ENCODE assay signal across 10 mouse cellular contexts in the genomic region with DNA sequence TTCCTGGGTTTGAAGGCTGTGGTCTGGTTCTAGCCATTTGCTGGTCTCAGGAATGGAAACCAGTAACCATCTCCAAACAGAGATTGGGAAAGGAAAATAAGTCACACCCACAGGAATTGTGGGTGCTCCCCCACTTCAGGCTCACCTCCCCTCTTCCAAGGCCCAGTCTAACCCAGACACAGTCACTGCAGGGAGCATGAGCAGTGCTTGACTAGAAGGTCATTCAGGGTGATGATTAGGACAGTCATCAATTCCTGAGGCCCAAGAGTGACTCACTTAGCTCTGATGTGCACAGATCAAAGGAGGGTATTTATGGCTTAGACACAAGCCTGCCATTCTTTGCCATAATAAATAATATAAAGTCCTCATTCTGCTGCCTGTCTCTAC.
DNase-seq lines count a peak whose midpoint lies in the region; ATAC-seq and TF ChIP-seq lines count a peak whose summit lies in the region.
"Had no signal": no experiment of that assay in that cellular context is flagged by ENCODE, and none has a peak within 500 bp of the region (broad histone marks: within the 10 kb centered on the region; RNA-seq: fewer than 3 reads in every experiment).

No protein-coding gene starts in this region.

- H3K4me3 ChIP-seq in kidney, postnatal 0 days (replicated peaks; ENCODE audit: low read depth, low read length), result no peak overlapping the region
- H3K4me3 ChIP-seq in kidney, embryonic 14.5 days (ENCODE audit: low read length), result no peak overlapping the region
- H3K4me3 ChIP-seq in G1E (ENCODE audit: low read depth, low read length), result no peak overlapping the region
- H3K4me3 ChIP-seq: lung, embryonic 15.5 days had no signal

- H3K4me1 ChIP-seq in kidney, postnatal 0 days (replicated peaks; ENCODE audit: insufficient read depth, low read length), result peaks cover 25% of the 10 kb centered on the region
- peaks cover 29% of the 10 kb centered on the region for H3K4me1 ChIP-seq in kidney, embryonic 14.5 days (ENCODE audit: control insufficient read depth, insufficient read depth, low read length)
- H3K4me1 ChIP-seq in G1E (ENCODE audit: insufficient read depth, low read depth, low read length), result peaks cover 17% of the 10 kb centered on the region

- H3K36me3 ChIP-seq in kidney, postnatal 0 days (ENCODE audit: insufficient read depth, low read length), result no peaks in the 10 kb centered on the region
- no peaks in the 10 kb centered on the region for H3K36me3 ChIP-seq in kidney, embryonic 14.5 days (ENCODE audit: control insufficient read depth, insufficient read depth, low read length)
- H3K36me3 ChIP-seq in G1E (replicated peaks), result no peaks in the 10 kb centered on the region
- H3K36me3 ChIP-seq: lung, embryonic 15.5 days had no signal

- DNase-seq in adrenal gland, adult (ENCODE audit: inconsistent age in 2 of 2, low spot score in 1 of 2), result peak; percentile 84 to 89
- DNase-seq in adrenal gland, postnatal 4 days (ENCODE audit: low spot score in 2 of 2), result no peak
- DNase-seq in kidney, postnatal 0 days (ENCODE audit: low spot score), result no peak
- no peak for DNase-seq in G1E (ENCODE audit: low spot score)
- DNase-seq in fat pad, adult 2 months (ENCODE audit: extremely low read depth, low read depth, low spot score), result peak; percentile 34
- DNase-seq in retina, embryonic 14.5 days (ENCODE audit: low spot score), result no peak
- DNase-seq in kidney, adult 11 months, result no peak
- DNase-seq: spleen, adult 18-20 months had no signal

- no peaks in the 10 kb centered on the region for H3K27me3 ChIP-seq in kidney, postnatal 0 days (ENCODE audit: insufficient read depth, low read length)
- no peaks in the 10 kb centered on the region for H3K27me3 ChIP-seq in kidney, embryonic 14.5 days (ENCODE audit: control insufficient read depth, insufficient read depth, low read length)
- H3K27me3 ChIP-seq in G1E (ENCODE audit: insufficient read depth, low read length), result peaks cover 12% of the 10 kb centered on the region
- H3K27me3 ChIP-seq: lung, embryonic 15.5 days had no signal

- H3K9me3 ChIP-seq in kidney, postnatal 0 days (replicated peaks; ENCODE audit: low read length), result no peaks in the 10 kb centered on the region
- H3K9me3 ChIP-seq in kidney, embryonic 14.5 days (ENCODE audit: control insufficient read depth, low read length), result no peaks in the 10 kb centered on the region
- no peaks in the 10 kb centered on the region for H3K9me3 ChIP-seq in G1E (replicated peaks)
- H3K9me3 ChIP-seq: lung, embryonic 15.5 days had no signal

- no peak overlapping the region for H3K4me2 ChIP-seq in kidney, postnatal 0 days (ENCODE audit: low read length)
- no peak overlapping the region for H3K4me2 ChIP-seq in kidney, embryonic 14.5 days (replicated peaks; ENCODE audit: low read depth, low read length)

- H3K9ac ChIP-seq in kidney, postnatal 0 days (ENCODE audit: low read depth, low read length), result no peak overlapping the region
- no peak overlapping the region for H3K9ac ChIP-seq in kidney, embryonic 14.5 days (ENCODE audit: low read depth, low read length)
- H3K9ac ChIP-seq: lung, embryonic 15.5 days had no signal

- H3K27ac ChIP-seq in kidney, postnatal 0 days, result peak overlapping the region; percentile 11
- H3K27ac ChIP-seq in kidney, embryonic 14.5 days (ENCODE audit: low read depth, low read length), result no peak overlapping the region
- H3K27ac ChIP-seq: lung, embryonic 15.5 days had no signal

- no peak for TF ChIP-seq CTCF in kidney, postnatal 0 days (IDR thresholded peaks at IDR 0.05; ENCODE audit: low read depth)
- TF ChIP-seq CTCF in G1E (IDR thresholded peaks at IDR 0.05; ENCODE audit: low read depth, low read length), result no peak

- ATAC-seq in kidney, postnatal 0 days (replicated peaks; ENCODE audit: low FRiP score, low read depth), result no peak
- ATAC-seq in kidney, embryonic 14.5 days (ENCODE audit: low FRiP score, low TSS enrichment), result no peak
- 0 out of 2 replicates have a peak, but pooled peaks have one; percentile 15 for ATAC-seq in G1E (ENCODE audit: extremely low read depth, insufficient number of reproducible peaks, low FRiP score, poor library complexity, severe bottlenecking)

Comparison
In these comparisons a context has a peak if more than half of its experiments do, and no peak if none do; other contexts are left out.
1. DNase-seq: peak in adrenal gland, adult (2 of 2) and fat pad, adult 2 months (single experiment); none in adrenal gland, postnatal 4 days (0 of 2), kidney, postnatal 0 days (single experiment), G1E (single experiment), retina, embryonic 14.5 days (single experiment) and kidney, adult 11 months (single experiment).